Mouse (Mus musculus): ENCODE data around the gene Tpra1. TPM values are rescaled to one million over a fixed set of nuclear protein-coding genes. Genes with fewer than 3 reads are reported as not detected.
A peak's percentile ranks its signal among the peaks of the same experiment; 100 is the strongest.

Tpra1 gene
- polyA plus RNA-seq, 1 experiment from 2014 or later: 44.8 TPM

- H3K4me3 ChIP-seq (ENCODE audit: low read depth, low read length): no peak overlapping the region
- H3K9me3 ChIP-seq (ENCODE audit: control insufficient read depth, low read length): no peaks in the 10 kb centered on the region
- no peak overlapping the region for H3K9ac ChIP-seq (ENCODE audit: low read length)
- peak; percentile 68 for DNase-seq (ENCODE audit: low spot score)
- 17% methylated on average over 4 of the region's 4 CpGs for WGBS
- H3K27ac ChIP-seq (ENCODE audit: low read depth, low read length): no peak overlapping the region
- no peaks in the 10 kb centered on the region for H3K27me3 ChIP-seq (ENCODE audit: control insufficient read depth, insufficient read depth, low read length)
- H3K4me2 ChIP-seq (ENCODE audit: low read depth): no peak overlapping the region
- peaks cover 36% of the 10 kb centered on the region for H3K4me1 ChIP-seq (ENCODE audit: control insufficient read depth, insufficient read depth, low read length)
- no peaks in the 10 kb centered on the region for H3K36me3 ChIP-seq (ENCODE audit: control insufficient read depth, insufficient read depth, low read length)
- no peak for ATAC-seq (ENCODE audit: insufficient read depth, low FRiP score, low TSS enrichment)
Measured at GRCm38 (mm10) chr6:88935735-88936276, 33.8 kb downstream of the Tpra1 start.

GRCm38 (mm10) chr6:88936342-88937213, 34.5 kb downstream of the Tpra1 start:
- H3K4me3 ChIP-seq (ENCODE audit: low read depth, low read length): no peak overlapping the region
- no peak overlapping the region for H3K4me2 ChIP-seq (ENCODE audit: low read depth)
- 73% methylated on average over 13 of the region's 13 CpGs for WGBS
- DNase-seq (ENCODE audit: low spot score) (no peak), ATAC-seq (ENCODE audit: insufficient read depth, low FRiP score, low TSS enrichment) (no peak)
- H3K27me3 ChIP-seq (ENCODE audit: control insufficient read depth, insufficient read depth, low read length): no peaks in the 10 kb centered on the region
- no peaks in the 10 kb centered on the region for H3K9me3 ChIP-seq (ENCODE audit: control insufficient read depth, low read length)
- peaks cover 42% of the 10 kb centered on the region for H3K4me1 ChIP-seq (ENCODE audit: control insufficient read depth, insufficient read depth, low read length)
- no peak overlapping the region for H3K9ac ChIP-seq (ENCODE audit: low read length)
- no peak overlapping the region for H3K27ac ChIP-seq (ENCODE audit: low read depth, low read length)
- H3K36me3 ChIP-seq (ENCODE audit: control insufficient read depth, insufficient read depth, low read length): no peaks in the 10 kb centered on the region

GRCm38 (mm10) chr6:88937214-88937549, 35.1 kb downstream of the Tpra1 start:
- Histone ChIP-seq H3K27me3 (ENCODE audit: control insufficient read depth, insufficient read depth, low read length) (no peaks in the 10 kb centered on the region), H3K9me3 (ENCODE audit: control insufficient read depth, low read length) (no peaks in the 10 kb centered on the region), H3K27ac (ENCODE audit: low read depth, low read length) (no peak overlapping the region), H3K36me3 (ENCODE audit: control insufficient read depth, insufficient read depth, low read length) (no peaks in the 10 kb centered on the region), H3K4me3 (ENCODE audit: low read depth, low read length) (no peak overlapping the region), H3K9ac (ENCODE audit: low read length) (no peak overlapping the region), H3K4me1 (ENCODE audit: control insufficient read depth, insufficient read depth, low read length) (peaks cover 42% of the 10 kb centered on the region), H3K4me2 (ENCODE audit: low read depth) (no peak overlapping the region)
- ATAC-seq (ENCODE audit: insufficient read depth, low FRiP score, low TSS enrichment): no peak
- no peak for DNase-seq (ENCODE audit: low spot score)
- 32% methylated on average over 4 of the region's 4 CpGs for WGBS

GRCm38 (mm10) chr6:88937971-88938663, 36.1 kb downstream of the Tpra1 start:
- H3K4me2 ChIP-seq (ENCODE audit: low read depth): no peak overlapping the region

GRCm38 (mm10) chr6:88938664-88939055, 36.6 kb downstream of the Tpra1 start:
- Histone ChIP-seq H3K36me3 (ENCODE audit: control insufficient read depth, insufficient read depth, low read length) (no peaks in the 10 kb centered on the region), H3K27ac (ENCODE audit: low read depth, low read length) (peak overlapping the region; percentile 80), H3K9ac (ENCODE audit: low read length) (peak overlapping the region; percentile 42), H3K4me2 (ENCODE audit: low read depth) (no peak overlapping the region), H3K4me1 (ENCODE audit: control insufficient read depth, insufficient read depth, low read length) (peaks cover 53% of the 10 kb centered on the region), H3K27me3 (ENCODE audit: control insufficient read depth, insufficient read depth, low read length) (no peaks in the 10 kb centered on the region), H3K4me3 (ENCODE audit: low read depth, low read length) (no peak overlapping the region), H3K9me3 (ENCODE audit: control insufficient read depth, low read length) (no peaks in the 10 kb centered on the region)
- 63% methylated on average over 5 of the region's 5 CpGs for WGBS
- no peak for ATAC-seq (ENCODE audit: insufficient read depth, low FRiP score, low TSS enrichment)
- DNase-seq (ENCODE audit: low spot score): no peak

More at GRCm38 (mm10) chr6:88937971-88938663, 36.1 kb downstream of the Tpra1 start:
- no peaks in the 10 kb centered on the region for H3K9me3 ChIP-seq (ENCODE audit: control insufficient read depth, low read length)
- ATAC-seq (ENCODE audit: insufficient read depth, low FRiP score, low TSS enrichment) (peak; percentile 74), DNase-seq (ENCODE audit: low spot score) (peak; percentile 73)
- H3K27me3 ChIP-seq (ENCODE audit: control insufficient read depth, insufficient read depth, low read length): no peaks in the 10 kb centered on the region
- peak overlapping the region; percentile 80 for H3K27ac ChIP-seq (ENCODE audit: low read depth, low read length)
- peaks cover 49% of the 10 kb centered on the region for H3K4me1 ChIP-seq (ENCODE audit: control insufficient read depth, insufficient read depth, low read length)
- no peaks in the 10 kb centered on the region for H3K36me3 ChIP-seq (ENCODE audit: control insufficient read depth, insufficient read depth, low read length)
- no peak overlapping the region for H3K4me3 ChIP-seq (ENCODE audit: low read depth, low read length)
- 25% methylated on average over 4 of the region's 4 CpGs for WGBS
- H3K9ac ChIP-seq (ENCODE audit: low read length): peak overlapping the region; percentile 42

GRCm38 (mm10) chr6:88939281-88940089, 37.4 kb downstream of the Tpra1 start:
- Histone ChIP-seq H3K4me3 (ENCODE audit: low read depth, low read length) (no peak overlapping the region), H3K27ac (ENCODE audit: low read depth, low read length) (peak overlapping the region; percentile 80), H3K4me1 (ENCODE audit: control insufficient read depth, insufficient read depth, low read length) (peaks cover 56% of the 10 kb centered on the region), H3K9ac (ENCODE audit: low read length) (0 out of 2 replicates have a peak overlapping the region, but pooled peaks have one; percentile 18), H3K9me3 (ENCODE audit: control insufficient read depth, low read length) (no peaks in the 10 kb centered on the region), H3K4me2 (ENCODE audit: low read depth) (no peak overlapping the region), H3K27me3 (ENCODE audit: control insufficient read depth, insufficient read depth, low read length) (no peaks in the 10 kb centered on the region), H3K36me3 (ENCODE audit: control insufficient read depth, insufficient read depth, low read length) (no peaks in the 10 kb centered on the region)
- WGBS: 51% methylated on average over 12 of the region's 12 CpGs
- no peak for ATAC-seq (ENCODE audit: insufficient read depth, low FRiP score, low TSS enrichment)
- no peak for DNase-seq (ENCODE audit: low spot score)

GRCm38 (mm10) chr6:88940090-88940916, 38.3 kb downstream of the Tpra1 start:
- Histone ChIP-seq H3K4me1 (ENCODE audit: control insufficient read depth, insufficient read depth, low read length) (peaks cover 56% of the 10 kb centered on the region), H3K4me3 (ENCODE audit: low read depth, low read length) (no peak overlapping the region), H3K36me3 (ENCODE audit: control insufficient read depth, insufficient read depth, low read length) (no peaks in the 10 kb centered on the region), H3K4me2 (ENCODE audit: low read depth) (no peak overlapping the region), H3K9ac (ENCODE audit: low read length) (no peak overlapping the region), H3K27me3 (ENCODE audit: control insufficient read depth, insufficient read depth, low read length) (no peaks in the 10 kb centered on the region), H3K9me3 (ENCODE audit: control insufficient read depth, low read length) (no peaks in the 10 kb centered on the region), H3K27ac (ENCODE audit: low read depth, low read length) (0 out of 2 replicates have a peak overlapping the region, but pooled peaks have one; percentile 27)
- no peak for ATAC-seq (ENCODE audit: insufficient read depth, low FRiP score, low TSS enrichment)
- 81% methylated on average over 9 of the region's 9 CpGs for WGBS
- DNase-seq (ENCODE audit: low spot score): no peak

GRCm38 (mm10) chr6:88941628-88942027, 39.6 kb downstream of the Tpra1 start:
- Histone ChIP-seq H3K4me1 (ENCODE audit: control insufficient read depth, insufficient read depth, low read length) (peaks cover 56% of the 10 kb centered on the region), H3K27ac (ENCODE audit: low read depth, low read length) (no peak overlapping the region), H3K36me3 (ENCODE audit: control insufficient read depth, insufficient read depth, low read length) (no peaks in the 10 kb centered on the region), H3K27me3 (ENCODE audit: control insufficient read depth, insufficient read depth, low read length) (no peaks in the 10 kb centered on the region), H3K4me3 (ENCODE audit: low read depth, low read length) (no peak overlapping the region), H3K4me2 (ENCODE audit: low read depth) (no peak overlapping the region), H3K9me3 (ENCODE audit: control insufficient read depth, low read length) (no peaks in the 10 kb centered on the region), H3K9ac (ENCODE audit: low read length) (no peak overlapping the region)
- no peak for DNase-seq (ENCODE audit: low spot score)
- 79% methylated on average over 4 of the region's 4 CpGs for WGBS
- no peak for ATAC-seq (ENCODE audit: insufficient read depth, low FRiP score, low TSS enrichment)

All from neural tube, embryonic 11.5 days (tissue).